Mouse (Mus musculus): ENCODE measurements around the gene Mettl7a1. TPM values are rescaled to one million over a fixed set of nuclear protein-coding genes. Genes with fewer than 3 reads are reported as not detected.
A peak's percentile ranks its signal among the peaks of the same experiment; 100 is the strongest.
"Not testable (repeated sequence)": the region's sequence is repeated elsewhere in the genome, so short reads cannot be mapped to it uniquely, and the experiment has no call there.

Gene Mettl7a1
- polyA plus RNA-seq, 1 experiment: 34.3 TPM

DNA sequence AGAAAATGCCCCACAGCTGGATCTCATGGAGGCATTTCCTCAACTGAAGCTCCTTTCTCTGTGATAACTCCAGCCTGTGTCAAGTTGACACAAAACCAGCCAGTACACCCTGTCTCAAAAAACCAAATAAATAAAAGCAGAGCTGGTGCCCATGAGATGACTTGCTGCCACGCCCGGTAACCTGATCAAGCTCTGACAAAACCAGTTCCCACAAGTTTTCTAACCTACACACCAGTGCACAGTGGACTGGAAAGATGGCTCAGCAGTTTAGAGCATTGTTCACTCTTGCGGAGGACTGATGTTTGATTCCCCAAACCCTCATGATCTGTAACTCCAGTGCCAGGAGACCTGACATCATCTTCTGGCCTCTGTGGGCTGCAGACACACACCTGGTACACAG lies 21.3 kb downstream of the Mettl7a1 start:
- Histone ChIP-seq H3K4me1 (ENCODE audit: control insufficient read depth, insufficient read depth, low read length) (no peaks in the 10 kb centered on the region), H3K27ac (ENCODE audit: control insufficient read depth, insufficient read depth, low read depth, low read length, poor library complexity) (no peak overlapping the region), H3K4me3 (replicated peaks; ENCODE audit: control insufficient read depth, low read depth, low read length) (no peak overlapping the region)
- WGBS: 85% methylated on average over 3 of the region's 3 CpGs
- TF ChIP-seq CTCF (IDR thresholded peaks at IDR 0.05; ENCODE audit: control insufficient read depth, insufficient read depth, low read length) (no peak), POLR2A (IDR thresholded peaks at IDR 0.05; ENCODE audit: borderline replicate concordance, control insufficient read depth, low read depth, low read length) (no peak)

DNA sequence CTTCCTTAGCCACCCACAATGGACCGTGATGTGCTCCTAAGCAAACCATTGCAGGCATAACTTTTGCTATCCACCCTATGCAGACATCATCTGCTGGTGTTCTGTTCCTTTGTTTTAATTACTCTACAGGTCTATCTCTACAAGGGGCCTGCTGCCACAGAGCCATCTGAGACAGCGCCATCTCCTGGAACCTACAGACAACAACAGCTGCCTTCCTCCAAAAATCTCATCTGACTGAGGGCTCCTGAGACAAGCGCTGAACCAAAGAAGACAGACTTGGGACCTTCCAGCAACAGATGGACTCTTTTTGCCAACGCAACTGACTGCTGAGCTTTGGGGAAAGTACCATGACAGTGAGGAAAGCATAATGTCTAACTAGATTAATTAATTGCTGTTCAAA lies 24.1 kb downstream of the Mettl7a1 start:
- H3K4me3 ChIP-seq (replicated peaks; ENCODE audit: control insufficient read depth, low read depth, low read length); H3K4me1 ChIP-seq (ENCODE audit: control insufficient read depth, insufficient read depth, low read length); H3K27ac ChIP-seq (ENCODE audit: control insufficient read depth, insufficient read depth, low read depth, low read length, poor library complexity): not testable (repeated sequence)
- TF ChIP-seq CTCF (IDR thresholded peaks at IDR 0.05; ENCODE audit: control insufficient read depth, insufficient read depth, low read length): 0 out of 2 replicates have a peak, but pooled peaks have one; percentile 12
- 85% methylated on average over 4 of the region's 4 CpGs for WGBS

DNA sequence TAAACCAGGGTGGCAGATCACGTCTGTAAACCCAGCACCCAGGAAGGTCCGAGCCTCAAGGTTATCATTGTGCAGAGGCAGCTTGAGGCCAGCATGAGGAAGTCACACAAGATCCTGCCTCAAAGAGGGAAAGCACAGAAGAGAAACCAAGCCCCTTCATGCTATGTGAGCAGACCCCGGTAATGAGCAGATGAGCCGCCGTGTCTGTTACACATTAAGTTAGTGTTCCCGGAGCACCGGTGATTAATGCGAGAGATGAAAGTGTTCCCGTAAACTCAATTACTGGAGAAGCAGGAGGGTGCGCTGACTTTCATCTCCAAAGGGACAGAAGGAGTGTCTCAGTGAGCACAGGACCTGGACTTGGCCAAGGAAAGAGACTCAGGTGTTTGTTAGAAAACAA lies 25.4 kb downstream of the Mettl7a1 start:
- WGBS: 88% methylated on average over 10 of the region's 10 CpGs
- H3K4me1 ChIP-seq (ENCODE audit: control insufficient read depth, insufficient read depth, low read length); H3K4me3 ChIP-seq (replicated peaks; ENCODE audit: control insufficient read depth, low read depth, low read length); H3K27ac ChIP-seq (ENCODE audit: control insufficient read depth, insufficient read depth, low read depth, low read length, poor library complexity): not testable (repeated sequence)

DNA sequence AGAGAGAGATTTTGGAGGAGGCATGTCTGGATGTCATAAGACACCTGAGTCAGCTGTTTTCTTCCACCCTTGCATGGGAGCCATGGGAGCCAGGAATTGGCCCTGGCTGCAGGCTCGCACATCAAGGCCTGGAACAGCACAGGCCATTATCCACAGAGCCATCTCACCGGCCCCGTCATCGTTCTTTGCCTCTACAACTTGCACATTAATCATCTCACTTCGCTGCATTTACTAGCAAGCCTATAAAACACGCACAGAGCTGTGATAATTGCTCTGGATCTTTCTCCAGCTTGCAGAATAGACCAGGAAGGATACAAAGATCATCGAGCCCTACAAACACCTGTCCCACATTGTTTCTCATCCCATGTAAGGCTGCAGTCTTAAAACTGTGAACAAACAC lies 26.8 kb downstream of the Mettl7a1 start:
- H3K4me3 ChIP-seq (replicated peaks; ENCODE audit: control insufficient read depth, low read depth, low read length): no peak overlapping the region
- no peak for TF ChIP-seq CTCF (IDR thresholded peaks at IDR 0.05; ENCODE audit: control insufficient read depth, insufficient read depth, low read length)
- no peak for TF ChIP-seq POLR2A (IDR thresholded peaks at IDR 0.05; ENCODE audit: borderline replicate concordance, control insufficient read depth, low read depth, low read length)
- H3K27ac ChIP-seq (ENCODE audit: control insufficient read depth, insufficient read depth, low read depth, low read length, poor library complexity): no peak overlapping the region
- WGBS: 86% methylated on average over 7 of the region's 7 CpGs
- no peaks in the 10 kb centered on the region for H3K4me1 ChIP-seq (ENCODE audit: control insufficient read depth, insufficient read depth, low read length)

DNA sequence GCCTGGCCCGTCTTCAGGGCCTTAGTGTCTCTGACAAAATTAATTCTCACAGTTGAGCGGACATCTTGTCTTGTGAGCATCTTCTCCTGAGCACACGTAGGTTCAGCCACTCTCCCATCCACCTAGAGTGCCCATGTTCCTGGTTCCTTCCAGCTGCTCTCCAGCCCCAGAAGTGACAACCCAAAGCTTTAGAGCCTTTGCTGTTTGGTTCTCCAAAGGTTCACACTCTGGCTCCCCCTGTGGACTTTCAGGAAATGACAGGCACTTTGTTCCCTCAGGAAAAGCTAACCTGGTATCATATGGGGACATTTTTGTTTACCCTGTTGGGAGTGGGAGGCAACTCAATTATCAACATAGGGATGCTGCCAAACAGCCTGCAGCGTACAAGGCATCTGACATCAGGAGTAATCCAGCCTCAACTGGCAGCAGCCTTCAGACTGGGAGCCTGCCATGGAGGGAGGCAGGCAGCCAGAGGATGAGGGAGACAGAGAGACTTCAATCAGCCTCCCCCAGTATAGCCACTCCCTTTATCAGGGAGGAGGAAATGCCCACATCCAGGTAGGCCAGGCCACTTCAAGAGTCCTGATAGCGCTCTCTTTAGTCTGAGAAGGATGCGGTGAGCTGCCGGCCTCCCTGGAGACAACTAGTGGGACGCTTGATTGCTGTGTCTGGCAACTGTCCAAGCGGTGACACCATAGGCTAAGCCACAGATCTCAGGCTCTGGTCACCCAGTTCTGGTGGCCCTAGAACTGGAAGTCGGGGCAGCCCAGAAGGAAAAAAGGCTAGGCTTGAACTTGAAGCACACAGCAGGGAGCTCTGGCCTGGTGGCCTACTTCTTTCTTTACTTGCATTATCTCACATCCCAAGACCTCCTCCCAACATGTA lies 28.4 kb downstream of the Mettl7a1 start:
- 73% methylated on average over 3 of the region's 10 CpGs for WGBS

DNA sequence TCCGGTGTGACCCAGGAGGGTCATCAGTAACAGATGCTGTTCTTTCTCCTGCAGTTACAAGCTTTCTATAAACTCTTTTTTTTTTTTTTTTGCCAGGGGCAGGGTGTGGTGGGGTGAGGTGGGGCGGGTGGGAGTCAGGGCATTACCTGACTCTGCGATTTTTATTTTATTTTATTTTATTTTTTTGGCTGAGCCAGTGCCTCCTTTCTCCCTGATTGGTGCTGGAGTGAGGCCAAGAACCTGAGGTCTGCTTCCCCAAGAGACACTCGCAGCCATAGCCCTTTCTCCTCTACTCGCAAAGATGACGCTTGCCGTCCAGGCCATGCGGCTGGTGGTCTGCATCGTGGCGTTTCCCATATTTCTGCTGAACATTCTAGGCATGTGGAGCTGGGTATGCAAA lies 30.7 kb downstream of the Mettl7a1 start, which contains the start of gene Mettl7a3:
Gene Mettl7a3, plus strand, starts transcription at position 301 of the 400 bp plus-strand sequence.
- H3K4me3 ChIP-seq (replicated peaks; ENCODE audit: control insufficient read depth, low read depth, low read length): no peak within 1 kb of the TSS
- no peak within 1 kb of the TSS for H3K27ac ChIP-seq (ENCODE audit: control insufficient read depth, insufficient read depth, low read depth, low read length, poor library complexity)
- TF ChIP-seq POLR2A (IDR thresholded peaks at IDR 0.05; ENCODE audit: borderline replicate concordance, control insufficient read depth, low read depth, low read length): no peak
- no peak for TF ChIP-seq CTCF (IDR thresholded peaks at IDR 0.05; ENCODE audit: control insufficient read depth, insufficient read depth, low read length)
- whole genome bisulfite sequencing: 76% methylated on average over 10 of the region's 10 CpGs
- H3K4me1 ChIP-seq (ENCODE audit: control insufficient read depth, insufficient read depth, low read length): no peaks in the 10 kb centered on the region

More for the DNA sequence above, 28.4 kb downstream of the Mettl7a1 start:
- H3K4me3 ChIP-seq (replicated peaks; ENCODE audit: control insufficient read depth, low read depth, low read length); H3K4me1 ChIP-seq (ENCODE audit: control insufficient read depth, insufficient read depth, low read length); H3K27ac ChIP-seq (ENCODE audit: control insufficient read depth, insufficient read depth, low read depth, low read length, poor library complexity): not testable (repeated sequence)

DNA sequence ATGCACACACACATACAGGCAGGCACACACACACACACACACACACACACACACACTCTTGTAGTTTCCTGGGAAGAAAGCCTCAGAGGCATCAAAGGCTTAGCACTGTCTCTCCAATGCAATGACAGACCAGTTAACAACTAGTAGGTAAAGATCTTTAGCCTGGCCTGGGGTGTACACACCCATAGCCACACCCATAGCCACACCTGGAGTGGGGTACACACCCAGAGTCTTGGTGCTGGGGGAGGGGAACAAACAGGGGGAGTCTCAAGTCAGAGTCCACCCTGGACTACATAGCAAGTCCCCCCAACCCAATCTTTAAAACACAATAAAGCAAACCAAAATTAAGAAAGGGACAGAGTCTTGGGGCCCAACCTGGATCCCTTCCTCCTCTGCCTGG lies 33.4 kb downstream of the Mettl7a1 start:
- not testable (repeated sequence) for H3K27ac ChIP-seq (ENCODE audit: control insufficient read depth, insufficient read depth, low read depth, low read length, poor library complexity); H3K4me1 ChIP-seq (ENCODE audit: control insufficient read depth, insufficient read depth, low read length); H3K4me3 ChIP-seq (replicated peaks; ENCODE audit: control insufficient read depth, low read depth, low read length)

DNA sequence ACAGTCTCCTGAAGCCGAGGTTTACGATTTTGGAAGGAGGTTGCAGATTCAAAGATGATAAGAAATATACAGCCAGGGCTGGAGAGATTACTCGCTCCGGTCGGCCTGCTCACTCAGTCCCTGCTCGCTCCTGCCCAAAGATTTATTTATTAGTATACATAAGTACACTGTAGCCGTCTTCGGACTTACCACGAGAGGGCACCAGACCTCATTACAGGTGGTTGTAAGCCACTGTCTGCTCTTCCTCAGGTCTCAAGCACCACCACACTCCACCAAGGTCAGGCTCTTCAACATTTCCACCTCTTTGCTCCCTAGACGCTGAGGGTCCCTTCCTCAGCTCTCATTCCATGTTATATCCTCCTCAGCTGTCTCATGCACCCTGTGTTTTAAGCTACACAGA lies 33.9 kb downstream of the Mettl7a1 start:
- not testable (repeated sequence) for H3K4me1 ChIP-seq (ENCODE audit: control insufficient read depth, insufficient read depth, low read length); H3K27ac ChIP-seq (ENCODE audit: control insufficient read depth, insufficient read depth, low read depth, low read length, poor library complexity); H3K4me3 ChIP-seq (replicated peaks; ENCODE audit: control insufficient read depth, low read depth, low read length)
- TF ChIP-seq CTCF (IDR thresholded peaks at IDR 0.05; ENCODE audit: control insufficient read depth, insufficient read depth, low read length): 0 out of 2 replicates have a peak, but pooled peaks have one; percentile 20
- 20% methylated on average over 10 of the region's 10 CpGs for WGBS

DNA sequence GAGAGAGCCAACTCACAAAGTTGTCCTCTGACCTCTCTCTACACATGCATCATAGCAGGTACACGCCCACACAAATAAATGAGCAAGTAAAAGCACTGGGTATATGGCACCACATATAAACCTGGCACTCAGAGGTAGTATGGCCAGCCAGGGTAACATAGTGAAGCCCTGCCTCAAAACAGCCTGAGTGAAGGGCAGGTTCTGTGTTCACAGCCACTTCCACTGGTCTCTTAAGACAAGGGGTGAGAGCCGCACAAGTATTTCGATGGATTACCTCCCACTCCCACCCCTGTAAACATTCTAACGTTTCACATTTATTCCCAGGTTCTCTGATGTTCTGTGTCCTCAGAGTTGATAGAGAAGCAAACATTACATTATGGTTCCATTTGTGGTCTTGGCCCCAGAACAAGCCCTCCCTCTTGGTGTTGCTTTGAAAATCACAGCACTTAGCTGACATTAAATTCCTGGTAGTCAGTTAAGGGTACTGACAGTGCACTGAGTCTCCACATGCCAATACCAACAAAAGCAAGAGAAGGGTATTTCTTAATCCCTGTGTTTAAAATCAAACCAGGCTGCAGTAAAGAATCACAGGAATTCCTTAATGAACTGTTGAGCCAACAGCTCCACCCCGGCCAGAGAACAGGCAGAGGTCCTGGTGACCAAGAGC lies 37.5 kb downstream of the Mettl7a1 start:
- not testable (repeated sequence) for H3K4me3 ChIP-seq (replicated peaks; ENCODE audit: control insufficient read depth, low read depth, low read length); H3K4me1 ChIP-seq (ENCODE audit: control insufficient read depth, insufficient read depth, low read length); H3K27ac ChIP-seq (ENCODE audit: control insufficient read depth, insufficient read depth, low read depth, low read length, poor library complexity)
- WGBS: 80% methylated on average over 5 of the region's 5 CpGs
